Mouse (Mus musculus) layer of hippocampus, adult 11-12 months (tissue): ENCODE results near the gene Nol4l.
"Not testable (repeated sequence)": the region's sequence is repeated elsewhere in the genome, so short reads cannot be mapped to it uniquely, and the experiment has no call there.

Source experiments
- DNase-seq: peaks from one replicate; pipeline ENCODE4 v3.0.0; 2022; ENCODE audit warnings: low spot score

Gene Nol4l

DNA sequence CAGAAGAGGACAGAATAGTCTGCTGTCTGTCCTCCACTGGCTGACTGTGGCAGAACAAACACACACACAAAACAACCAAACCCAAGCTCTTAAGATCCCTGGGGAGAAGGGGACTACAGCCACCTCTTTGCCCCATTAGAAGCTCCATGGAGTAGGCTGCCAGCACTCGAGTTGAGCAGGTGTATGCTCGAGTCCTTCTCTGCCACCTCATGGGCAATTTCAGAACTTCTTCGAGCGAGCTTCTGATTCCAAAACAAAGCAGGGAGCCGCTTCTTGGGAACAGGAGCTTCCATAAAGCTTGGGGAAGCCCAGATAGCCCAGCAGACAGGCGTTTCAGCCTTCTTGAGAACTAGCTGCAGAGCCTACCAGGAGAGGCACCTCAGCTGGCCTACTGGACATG lies 117.2 kb downstream of the Nol4l start:
- no peak for DNase-seq

DNA sequence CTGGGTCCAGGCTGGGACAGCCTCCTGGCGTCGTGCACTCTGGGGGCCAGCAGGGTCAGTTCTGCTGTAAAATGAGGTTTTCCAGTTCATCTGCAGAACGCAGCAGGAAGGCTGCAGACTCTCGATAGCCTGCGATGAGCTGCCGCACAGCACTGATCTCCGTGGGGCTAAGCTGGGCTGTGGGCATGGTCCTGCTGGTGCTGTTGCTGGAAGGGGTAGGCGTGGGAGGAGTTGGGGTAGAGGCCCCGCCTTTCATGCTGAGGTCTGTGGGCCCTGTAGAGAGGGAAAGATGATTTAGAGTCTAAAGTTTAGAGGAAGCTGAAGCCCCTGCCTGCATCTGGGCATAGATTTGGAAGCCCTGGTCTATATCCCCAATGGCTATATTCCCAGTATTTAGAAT lies 118.2 kb downstream of the Nol4l start:
- DNase-seq = no peak

GRCm38 (mm10) chr2:153408971-153409370 lies 120.8 kb downstream of the Nol4l start:
- no peak for DNase-seq

DNA sequence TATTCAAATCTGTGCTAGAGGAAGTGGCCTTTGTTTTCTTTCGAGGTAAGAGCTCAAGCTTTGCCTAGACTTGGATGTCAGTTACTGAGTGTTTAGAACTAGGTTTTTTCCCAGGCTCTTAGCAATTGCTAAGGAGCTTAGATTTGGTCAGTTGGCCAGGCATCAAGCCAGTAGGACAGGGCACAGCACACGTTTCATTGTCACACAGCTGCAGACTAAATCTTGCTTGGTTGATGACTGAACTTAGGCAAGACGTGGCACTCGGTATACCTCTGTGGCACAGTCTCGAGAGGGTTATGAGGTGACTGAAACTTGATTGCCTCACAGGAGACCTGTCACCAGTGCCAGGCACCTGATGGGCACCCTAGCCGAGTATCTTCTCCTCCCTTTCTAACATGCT lies 122.9 kb downstream of the Nol4l start:
- DNase-seq = no peak

- DNase-seq = no peak
Measured at GRCm38 (mm10) chr2:153404882-153405281, 124.9 kb downstream of the Nol4l start.

DNA sequence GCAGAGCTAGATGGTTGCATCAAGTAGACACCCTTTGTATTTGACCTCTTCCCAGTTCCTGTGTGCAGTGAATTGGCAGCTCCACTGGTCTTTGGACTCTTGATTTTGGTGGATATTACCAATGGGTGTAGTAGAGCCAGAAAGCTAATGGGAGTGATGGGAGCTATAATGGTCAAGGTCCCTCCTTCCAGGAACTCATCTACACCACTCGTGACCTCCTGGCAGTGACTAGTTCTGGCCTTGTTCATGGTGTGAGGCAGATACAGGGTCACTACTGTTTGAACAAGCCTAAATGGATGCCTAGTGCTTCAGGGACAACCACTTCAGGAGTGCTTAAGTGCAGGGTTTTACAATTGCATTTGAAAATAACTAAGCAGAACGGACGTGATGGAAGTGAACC lies 125.7 kb downstream of the Nol4l start:
- no peak for DNase-seq

GRCm38 (mm10) chr2:153399166-153399565 lies 130.6 kb downstream of the Nol4l start:
- no peak for DNase-seq

DNA sequence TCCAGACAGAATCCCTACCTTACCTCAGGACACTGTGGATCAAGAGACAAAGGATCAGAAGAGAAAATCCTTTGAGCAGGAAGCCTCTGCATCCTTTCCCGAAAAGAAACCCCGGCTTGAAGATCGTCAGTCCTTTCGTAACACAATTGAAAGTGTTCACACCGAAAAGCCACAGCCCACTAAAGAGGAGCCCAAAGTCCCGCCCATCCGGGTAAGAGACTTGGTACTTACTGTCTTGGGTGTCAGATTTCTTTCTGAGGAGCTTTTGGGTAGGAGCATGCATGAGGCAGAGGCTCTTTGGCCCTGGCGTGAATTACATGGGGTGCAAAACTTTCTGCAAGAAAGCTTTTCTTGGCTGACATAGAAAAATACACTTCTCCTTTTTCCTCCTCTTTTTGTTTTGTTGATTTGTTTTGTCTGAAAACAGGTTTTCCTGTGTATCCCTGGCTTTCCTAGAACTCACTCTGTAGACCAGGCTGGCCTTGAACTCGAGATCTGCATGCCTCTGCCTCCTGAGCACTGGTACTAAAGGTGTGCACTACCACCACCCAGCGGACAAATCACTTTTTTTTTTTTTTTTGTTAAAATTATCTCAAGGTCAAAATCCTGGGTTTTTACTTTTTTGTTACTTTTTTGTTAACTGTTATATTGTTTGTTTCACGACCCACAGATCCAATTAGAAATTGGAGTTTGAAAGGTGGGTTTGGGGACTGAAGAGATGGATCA lies 131.8 kb downstream of the Nol4l start:
- DNase-seq = no peak

DNA sequence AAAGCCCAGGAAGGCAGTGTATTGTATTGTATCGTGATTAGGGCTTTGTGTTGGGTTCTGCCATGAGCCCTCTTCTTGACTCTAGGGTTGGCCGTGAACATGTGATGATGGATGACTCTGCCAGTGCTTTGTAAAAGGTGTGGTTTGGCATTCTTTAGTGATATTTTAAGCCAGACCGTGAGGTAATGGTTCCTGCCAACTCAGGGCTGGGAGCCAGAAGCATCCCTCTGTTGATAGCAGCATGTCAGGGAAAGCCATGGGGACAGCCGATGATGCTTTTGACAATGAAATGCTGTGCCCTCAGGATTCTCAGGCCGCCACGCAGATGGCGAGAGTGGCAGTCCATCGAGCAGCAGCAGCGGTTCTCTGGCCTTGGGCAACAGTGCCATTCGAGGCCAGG lies 136.7 kb downstream of the Nol4l start:
- no peak for DNase-seq

GRCm38 (mm10) chr2:153389831-153390230 lies 139.9 kb downstream of the Nol4l start:
- DNase-seq = no peak

DNA sequence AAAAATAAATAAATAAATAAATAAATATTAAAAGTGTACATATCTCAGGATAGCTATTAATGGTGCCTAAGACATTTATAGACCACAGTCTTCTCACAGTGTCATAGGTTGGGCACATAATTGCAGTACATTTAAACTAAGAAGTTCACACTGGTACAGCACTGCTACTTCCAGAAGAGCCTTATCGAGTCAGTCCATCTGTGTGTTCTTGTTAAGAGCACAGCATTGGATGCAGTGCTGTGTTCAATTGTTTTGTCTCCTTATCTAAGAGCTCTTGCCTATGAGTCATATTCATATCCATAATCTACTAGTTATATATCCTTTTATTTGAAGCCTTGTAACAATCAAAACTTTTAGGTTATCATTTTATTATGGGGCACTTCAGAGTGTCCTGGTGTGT lies 149.3 kb downstream of the Nol4l start:
- DNase-seq = no peak

DNA sequence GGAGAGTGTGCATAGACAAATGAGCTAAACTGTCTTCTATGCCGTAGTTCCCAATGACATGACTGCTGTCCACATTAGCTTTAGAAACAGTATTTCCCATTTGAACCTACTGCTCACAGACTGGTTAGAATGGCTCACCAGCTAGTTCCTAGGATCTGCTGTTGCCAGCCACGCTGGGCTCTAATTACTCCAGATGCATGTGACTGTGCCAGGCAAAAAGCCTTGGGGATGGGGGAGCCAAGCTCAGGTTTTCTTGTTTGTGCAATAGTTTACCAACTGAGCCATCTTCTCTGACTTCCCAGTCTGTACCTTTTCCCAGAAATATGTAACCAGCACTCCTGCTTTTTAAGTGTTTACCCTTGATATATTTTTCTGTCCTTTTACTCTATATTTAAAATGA lies 154.4 kb downstream of the Nol4l start:
- DNase-seq = no peak

- DNase-seq = no peak
Measured at GRCm38 (mm10) chr2:153370871-153371270, 158.9 kb downstream of the Nol4l start.

DNA sequence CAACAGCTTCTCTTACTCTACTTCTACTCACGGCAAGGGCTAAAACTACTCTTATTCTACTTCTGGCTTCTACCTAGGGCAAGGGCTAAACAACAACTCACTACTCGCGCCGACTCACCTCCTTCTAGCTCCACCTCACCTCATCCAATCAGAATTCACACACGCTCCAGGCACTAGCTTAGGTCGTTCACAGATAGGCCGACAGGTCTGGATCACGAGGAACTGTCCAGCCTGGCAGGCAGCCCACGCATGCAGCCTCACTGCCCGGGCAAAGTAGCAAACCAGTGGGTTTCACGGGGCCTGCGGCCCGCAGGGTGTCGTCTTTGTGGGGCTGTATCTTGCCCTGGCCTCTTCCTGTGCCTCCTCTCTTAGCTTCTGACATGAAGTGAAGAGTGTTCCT lies 165.2 kb downstream of the Nol4l start:
- not testable (repeated sequence) for DNase-seq

DNA sequence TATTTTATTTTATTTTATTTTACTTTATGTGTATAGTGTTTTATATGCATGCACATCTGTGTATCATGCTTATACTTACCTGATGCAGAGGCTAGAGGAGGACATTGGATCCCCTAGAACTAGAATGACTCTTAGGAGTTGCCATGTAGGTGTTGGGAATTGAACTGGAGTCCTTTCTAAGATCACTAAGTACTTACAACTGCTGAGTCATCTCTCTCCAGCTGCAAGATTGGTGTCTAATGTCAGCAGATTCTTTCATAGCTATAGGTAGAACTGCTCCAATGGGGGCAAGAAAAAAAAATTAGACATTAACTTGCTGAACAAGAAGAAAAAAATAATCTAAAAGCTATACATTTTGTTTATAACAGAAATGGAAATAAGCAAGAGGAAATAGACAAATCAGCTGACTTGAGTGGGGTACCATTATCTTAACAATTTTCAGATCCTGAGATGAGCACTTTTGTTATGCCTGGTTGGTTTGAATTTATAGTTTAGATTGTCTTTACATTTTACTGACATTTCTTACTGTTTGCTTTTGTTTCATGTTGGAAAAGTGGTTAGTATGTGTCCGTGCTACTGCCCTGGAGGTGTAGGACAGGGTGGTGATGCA lies 168.6 kb downstream of the Nol4l start:
- DNase-seq = no peak
